Mouse (Mus musculus) layer of hippocampus, adult 8-10 months (tissue): Measurements from ENCODE around the gene Efemp1. TPM values are rescaled to one million over a fixed set of nuclear protein-coding genes. Genes with fewer than 3 reads are reported as not detected.

Source experiments
- DNase-seq, 2 experiments: peaks; one replicate each; pipeline ENCODE4 v3.0.0; 2022; ENCODE audit warnings: low spot score in 2 of 2
- total RNA-seq, 4 experiments: library from RNA; stranded (reverse); gene quantifications; 2 replicates each; pipeline ENCODE4 v1.2.4; 2022

Gene Efemp1
- total RNA-seq = 10 to 100 TPM; 12.8 to 21.1 (median 14.3) TPM

DNA sequence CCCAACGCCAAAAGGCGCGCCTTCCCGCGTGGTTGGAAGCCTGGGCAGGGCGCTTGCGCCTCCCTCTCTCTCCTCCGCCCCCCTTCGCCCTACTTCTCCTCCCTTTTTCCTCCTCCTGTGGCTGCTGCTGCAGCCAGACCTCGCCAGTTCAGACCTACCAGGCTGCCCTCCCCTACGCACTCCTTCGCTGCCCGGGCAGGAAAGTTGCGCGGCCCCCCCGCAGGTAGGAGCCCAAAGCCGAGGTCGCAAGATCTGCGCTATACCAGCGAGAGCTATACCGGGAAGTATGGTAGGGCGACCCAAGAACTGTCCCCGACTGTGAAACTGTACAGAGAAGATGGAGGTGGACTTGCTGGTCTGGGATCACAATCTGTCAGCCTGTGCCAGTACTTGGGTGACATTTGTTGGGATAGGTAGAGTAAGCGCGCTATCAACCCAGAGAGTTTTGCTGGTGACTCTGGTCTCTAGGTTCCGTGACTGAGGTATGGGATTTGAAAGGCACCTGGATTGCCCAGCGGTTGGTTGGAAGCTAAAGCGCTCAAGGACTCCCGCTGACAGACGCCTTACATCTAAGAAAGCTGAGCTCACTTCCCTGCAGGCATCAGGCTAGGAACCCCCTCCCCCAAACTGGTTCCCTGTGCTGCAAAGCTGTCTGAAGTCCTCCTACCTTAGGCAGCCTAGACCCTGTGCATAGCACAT, at the start of gene Efemp1:
Efemp1 (plus strand) TSS at position 103 of the 699 bp plus-strand sequence.
- peak in 1 of 2 experiments; percentile 9 for DNase-seq

DNA sequence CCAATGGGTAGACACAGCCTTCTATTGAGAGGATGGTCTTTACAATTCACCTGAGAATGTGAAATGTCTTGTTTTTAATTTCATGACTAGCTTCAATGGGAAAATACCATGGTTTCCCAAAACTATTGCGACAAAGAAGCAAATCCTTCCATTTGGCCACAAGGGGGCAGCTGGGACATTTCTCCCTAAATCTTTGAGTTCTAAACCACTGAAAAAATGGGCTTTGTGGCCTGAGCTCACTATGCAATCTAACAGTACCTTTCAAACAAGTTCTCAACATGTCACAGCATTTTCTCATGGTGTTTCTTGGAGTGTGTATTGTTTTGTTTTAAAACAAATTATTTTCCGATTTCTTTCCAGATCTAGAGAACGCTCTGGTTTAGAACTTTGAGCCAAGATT, 44.3 kb upstream of the Efemp1 start:
- peak in 1 of 2 experiments; percentile 19 for DNase-seq

DNA sequence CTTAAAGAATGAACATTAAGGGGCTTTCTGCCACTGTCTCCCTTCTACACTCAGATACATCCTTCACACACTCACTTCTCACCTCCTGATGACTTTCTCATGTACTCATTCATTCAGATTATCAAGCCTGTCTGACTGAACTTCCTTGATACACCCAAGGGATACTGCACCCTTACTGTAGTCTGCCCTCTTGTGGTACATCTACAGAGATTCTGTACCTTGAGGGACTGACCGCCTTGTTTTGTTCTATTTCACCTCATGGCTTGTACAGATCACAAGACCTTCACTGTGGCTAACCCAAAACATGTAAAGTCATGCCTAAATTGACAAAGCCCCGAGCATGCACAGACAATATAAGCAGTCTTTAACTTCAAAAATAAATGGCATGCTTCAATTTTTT, 41.1 kb upstream of the Efemp1 start:
- DNase-seq = no peak

DNA sequence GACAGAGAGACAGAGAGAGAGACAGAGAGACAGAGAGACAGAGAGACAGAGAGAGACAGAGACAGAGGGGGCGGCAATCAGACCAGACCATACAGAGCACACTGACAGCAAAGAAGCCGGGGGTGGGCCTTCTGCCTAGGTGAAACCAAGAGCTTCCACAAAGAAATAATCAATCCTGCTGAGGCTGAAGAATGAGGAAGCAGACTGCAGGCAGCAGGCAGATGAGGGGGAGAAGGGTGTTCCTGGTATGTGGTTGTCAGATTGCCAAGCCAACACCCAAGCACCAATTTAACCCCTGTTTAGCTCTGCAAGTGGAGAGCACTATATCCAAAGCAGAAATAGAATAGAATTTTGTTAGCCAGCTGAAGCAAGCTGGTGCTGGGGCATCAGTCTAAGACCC, 40.4 kb upstream of the Efemp1 start:
- DNase-seq = no peak

DNA sequence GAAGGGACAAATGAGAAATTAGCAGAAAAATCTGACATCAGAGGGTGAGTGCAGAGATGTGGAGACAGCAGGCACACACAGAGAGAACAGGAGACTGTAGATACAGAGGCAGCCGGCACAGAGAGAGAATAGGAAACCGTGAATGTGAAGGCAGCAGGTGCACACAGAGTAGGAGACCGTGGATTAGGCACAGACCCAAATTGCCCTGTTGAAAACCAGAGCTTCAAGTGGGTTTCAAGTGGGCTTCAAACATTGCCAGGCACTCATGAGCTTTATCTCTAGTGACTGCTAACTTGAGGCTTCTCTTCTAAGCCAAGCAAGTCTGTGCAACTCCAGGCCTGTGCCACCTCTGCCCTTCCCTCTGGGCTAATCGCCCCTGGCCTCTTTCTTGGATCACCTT, 35.6 kb upstream of the Efemp1 start:
- DNase-seq = no peak

DNA sequence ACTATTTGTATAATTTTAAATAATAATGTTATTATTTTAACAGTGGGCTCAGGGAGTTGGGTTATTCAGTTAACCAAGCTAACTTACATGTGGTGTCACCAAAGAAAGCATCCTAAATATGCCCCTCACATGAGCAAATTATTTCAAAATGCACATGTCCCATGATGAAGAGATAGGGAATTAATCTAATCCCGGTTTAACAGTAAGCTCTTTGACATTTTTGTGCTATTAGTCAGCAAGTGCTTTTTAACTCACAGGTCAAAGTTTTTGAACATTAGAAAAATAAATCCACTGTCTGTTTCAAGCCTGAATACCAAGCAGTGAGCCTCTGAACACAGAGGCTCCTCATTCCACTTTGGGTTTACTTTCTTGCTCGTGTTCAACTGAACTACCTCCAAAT, 26.1 kb upstream of the Efemp1 start:
- no peak for DNase-seq

DNA sequence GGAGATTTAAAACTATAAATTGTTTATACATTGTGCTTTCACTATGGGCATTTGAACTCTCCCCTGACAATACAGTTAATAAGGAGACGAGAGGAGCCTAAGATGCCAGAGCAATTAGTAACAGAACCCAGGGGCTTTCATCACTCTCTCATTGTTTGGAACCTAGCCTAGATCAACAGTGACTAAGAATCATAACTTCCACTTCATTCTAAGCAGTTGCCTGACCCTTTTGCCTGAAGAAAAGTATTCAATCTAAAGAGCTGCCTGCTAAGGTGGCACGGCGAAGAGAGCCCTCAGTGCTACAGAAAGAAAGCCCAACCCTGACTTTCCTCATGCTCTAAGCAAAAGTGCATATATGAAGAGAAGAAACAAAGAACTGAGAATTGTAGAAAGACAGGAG, 19.2 kb upstream of the Efemp1 start:
- DNase-seq = no peak

DNA sequence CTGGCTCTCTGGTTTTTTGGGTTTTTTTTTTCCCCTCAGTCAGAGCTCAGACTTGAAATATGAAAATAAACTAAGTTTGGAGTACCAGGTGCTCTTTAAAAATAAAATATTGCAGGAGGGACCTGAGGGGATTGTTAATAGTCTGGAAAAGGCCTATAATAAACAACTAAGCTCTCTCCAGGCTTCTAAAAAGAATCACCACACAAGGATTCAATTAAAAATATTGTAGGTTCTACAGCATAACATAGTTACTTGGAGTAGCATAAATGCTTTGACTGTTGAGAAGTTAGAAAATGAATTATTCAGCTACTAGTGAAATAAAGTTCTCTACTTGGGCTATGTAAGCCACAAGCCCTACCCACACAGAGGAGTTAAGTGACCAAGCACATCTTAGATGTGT, 17.9 kb upstream of the Efemp1 start:
- DNase-seq = no peak

DNA sequence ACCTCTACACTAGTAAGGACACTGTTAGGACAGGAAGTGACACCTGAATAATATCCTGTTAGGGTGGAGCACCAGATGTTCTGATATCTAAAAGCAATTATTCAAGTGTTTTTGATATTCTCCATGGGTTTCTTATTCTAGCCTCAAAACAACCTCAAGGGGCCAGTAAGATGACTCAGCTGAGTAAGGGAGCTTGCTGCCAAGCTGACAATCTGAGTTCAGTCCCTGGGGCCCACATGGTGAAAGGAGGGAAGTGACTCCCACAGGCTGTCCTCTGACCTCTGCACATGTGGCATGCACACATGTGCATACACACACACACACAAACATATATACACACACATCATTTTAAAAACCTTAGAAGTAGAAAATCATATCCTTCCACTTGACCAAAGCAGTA, 3.2 kb upstream of the Efemp1 start:
- DNase-seq = no peak

DNA sequence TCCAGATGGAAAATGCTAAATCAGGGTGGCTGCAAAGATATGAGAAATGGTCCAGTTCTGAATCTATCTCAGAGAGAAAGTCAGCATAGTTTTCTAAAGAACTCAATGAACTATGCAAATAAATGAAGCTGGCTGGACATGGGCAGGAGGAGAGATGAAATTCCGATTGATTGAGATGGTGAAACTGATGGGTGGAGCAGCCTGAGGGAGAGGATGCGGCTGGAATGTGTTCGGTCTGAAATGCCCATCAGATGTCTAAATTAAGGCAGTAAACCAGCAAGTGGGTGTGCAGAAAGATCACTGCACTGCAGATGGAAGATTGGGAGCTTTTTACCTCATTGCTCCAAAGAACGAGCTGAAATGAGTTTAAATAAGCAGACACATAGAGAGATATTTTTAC, 1.4 kb upstream of the Efemp1 start:
- no peak for DNase-seq

DNA sequence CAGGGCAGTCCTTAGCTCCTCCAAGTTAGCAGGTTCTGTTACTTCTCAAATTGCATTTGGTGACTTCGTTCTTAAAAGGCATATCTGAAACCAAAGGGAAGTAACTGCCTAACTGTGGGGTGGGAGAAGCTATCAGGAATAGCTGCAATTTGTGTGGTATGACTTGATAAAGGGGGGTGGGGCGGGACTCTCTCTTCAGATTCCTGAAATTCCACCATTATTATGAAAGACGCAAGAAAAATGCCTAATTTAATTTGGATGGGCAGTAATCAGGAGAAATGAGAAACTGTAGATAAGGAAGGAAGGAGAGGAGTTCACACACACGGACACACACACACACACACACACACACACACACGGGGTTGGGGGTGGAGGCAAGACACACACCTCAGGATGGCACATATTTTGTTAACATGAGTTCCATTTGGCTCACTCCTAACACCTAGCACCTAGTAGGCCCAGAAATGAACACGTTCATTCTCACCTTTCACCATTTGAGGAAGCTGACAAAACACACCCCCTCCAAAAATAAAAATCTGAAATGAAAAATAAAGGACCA, 564 bp upstream of the Efemp1 start:
- DNase-seq = no peak

DNA sequence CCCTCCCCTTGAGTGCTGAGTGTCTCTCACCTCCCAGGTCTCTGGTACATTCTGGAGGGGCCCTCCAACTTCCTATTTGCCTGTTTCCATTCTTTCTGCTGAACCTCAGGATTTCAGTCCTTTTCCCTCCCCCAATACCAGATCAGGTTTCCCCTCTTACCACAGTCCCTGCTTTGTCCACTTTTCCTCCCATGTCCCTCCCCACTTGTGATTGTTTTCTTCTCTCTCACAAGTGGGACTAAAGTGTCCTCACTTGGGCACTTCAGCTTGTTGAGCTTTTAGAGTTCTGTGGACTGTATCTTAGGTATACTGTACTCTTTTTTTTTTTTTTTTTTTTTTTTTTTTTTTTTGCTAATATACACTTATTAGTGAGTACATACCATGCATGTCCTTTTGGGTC, 6.1 kb downstream of the Efemp1 start:
- DNase-seq = no peak

DNA sequence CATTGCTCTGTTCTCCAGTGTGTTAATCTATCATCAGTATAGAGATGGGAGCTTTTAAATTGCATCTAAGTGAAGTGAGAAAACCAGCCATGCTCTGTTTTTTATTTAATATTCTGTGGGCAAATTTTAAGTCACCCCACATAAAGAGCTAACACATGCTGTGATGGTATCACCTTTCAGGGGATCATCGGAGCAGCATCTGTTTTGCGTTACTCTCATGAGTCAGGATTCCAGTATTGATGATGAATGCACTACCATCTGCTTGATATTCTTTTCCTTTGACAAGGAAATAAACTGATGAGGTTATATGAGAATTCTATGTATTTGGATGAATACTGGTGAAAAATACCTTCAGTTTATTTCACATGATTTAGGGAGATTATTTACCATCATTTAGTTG, 16.1 kb downstream of the Efemp1 start:
- DNase-seq = no peak

DNA sequence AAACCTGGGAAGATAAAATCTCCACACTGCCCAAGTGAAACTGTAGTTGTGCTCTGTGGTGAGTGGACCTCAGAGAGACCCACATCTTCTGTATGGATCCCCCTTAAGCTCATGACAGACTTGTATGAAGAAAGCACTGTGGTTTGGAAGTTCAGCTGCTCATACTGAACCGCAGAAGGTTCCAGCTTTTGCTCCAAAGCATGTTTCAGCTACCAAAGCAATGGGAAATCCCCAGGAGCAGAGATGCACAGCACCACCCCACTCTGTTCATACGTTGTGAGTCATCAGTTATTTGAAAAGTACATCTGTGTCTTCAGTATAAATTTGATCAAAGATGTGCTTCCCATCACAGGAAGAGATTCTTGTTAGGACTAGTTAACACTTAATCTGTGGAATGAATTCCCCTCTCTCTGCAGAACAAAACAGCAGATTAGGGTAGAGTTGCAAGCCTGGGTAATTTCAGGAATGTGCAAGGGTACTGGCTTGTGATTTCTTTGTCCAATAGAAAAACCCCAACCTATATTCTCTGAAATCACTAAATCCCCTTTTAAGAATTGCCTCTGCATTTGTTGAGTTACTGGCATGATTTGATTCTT, 28.5 kb downstream of the Efemp1 start:
- DNase-seq = no peak

DNA sequence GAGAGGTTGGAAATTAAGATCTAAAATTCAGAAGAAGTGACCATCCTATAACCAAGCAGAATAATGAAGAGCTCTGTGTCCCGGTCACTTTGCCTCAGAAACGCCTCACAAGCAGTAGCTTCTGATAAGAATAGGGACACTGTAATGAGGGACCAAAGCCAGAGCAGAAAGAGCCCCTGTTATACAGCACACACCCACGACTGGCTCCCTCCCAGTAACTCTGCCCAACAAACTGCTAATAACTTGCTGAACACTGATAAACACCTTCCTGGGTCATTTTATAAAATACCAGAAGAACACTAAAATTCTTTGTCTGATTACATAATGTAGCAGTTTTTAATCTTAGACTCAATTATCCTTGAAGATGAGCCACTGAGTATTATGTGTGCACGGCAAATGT, 30.1 kb downstream of the Efemp1 start:
- DNase-seq = no peak

DNA sequence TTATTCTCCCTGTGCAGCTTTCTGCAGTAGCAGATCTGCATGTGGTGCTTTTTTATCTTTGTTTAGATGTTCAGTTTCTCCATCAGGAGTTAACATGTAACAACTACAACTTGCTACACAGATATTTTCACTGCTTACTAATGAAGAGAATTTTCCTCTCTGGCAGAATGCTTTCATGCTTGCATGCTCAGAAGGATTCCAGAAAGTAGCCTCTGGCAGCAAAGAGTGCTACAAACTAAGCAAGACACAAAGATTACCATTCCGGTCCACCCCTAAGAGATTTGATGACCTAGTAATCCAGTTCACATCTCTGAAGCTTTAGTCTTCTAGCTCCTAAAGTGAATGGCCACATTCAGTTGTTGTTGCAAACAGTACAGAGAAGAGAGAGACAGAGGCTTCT, 36.5 kb downstream of the Efemp1 start:
- no peak for DNase-seq

DNA sequence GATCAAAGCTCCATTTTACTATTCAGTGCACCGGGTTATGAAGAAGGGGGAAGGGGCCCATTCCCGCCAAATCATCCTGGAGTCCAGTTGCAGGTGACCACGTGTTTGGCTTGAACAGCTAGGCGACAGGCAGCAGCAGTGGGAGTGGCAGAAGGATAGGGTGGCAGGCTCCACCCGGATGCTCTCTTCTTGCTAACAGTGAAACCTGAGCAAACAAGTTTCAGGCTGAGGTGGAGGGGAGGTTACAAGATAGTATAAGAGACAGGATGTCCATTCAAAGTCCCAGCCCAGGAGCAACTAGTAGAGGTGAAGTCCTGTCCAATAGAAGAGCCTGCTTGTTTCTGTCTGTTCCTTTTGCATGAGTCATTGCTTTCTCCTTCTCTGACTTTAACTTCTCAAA, 38.5 kb downstream of the Efemp1 start:
- DNase-seq = no peak

DNA sequence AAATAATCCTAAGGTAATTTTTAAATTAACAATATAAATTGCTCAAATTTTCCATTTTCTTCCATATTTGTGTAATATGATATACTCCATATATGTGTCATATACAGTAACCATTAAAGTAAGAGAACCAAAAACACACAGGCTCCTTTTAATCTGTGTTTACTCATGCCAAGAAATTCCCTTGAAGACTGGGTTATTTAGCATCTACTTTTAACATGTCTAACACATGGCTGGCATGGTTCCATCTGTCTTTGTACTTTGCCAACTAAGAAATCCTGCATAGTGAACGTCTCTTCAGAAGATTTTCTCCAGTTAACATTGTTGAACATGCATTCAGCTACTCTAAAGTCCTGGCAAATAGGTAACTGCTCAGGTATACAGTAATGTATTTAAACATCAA, 46.4 kb downstream of the Efemp1 start:
- no peak for DNase-seq

DNA sequence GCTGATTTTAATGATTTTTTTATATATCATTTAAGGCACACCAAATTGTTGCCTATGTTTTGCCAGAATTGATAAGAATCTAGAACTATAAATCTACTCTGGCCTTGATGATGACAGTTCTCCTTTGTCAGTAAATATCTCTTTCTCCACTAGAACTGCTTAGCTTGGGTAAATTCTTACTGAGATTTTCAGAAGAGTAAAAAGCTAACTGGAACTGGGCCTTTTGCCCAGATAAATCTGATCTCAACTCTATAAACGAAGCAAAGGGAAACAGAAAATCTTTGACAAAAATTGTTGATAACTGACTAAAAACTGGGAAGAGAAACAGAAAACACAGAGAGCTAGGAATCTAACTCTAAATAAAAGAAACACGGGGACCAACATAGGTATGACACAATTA, 51.6 kb downstream of the Efemp1 start:
- no peak for DNase-seq

DNA sequence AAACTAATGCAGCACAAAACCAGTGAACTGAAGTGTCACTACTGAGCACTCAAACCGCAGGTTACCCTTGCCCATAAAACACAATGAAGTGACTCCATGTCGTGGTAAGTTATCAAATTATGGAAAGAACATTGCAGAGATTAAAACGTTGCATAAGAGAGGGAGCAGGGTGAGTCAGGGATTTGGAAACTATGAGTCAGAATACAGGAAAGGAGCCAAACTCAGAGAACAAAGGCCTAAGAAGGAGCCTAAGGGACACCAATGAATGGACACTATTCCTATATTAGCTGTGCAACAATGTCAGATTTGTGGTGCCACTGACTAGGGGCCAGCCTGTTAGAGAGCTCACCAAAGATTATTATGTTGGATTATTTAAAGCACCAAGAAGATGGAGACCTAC, 53.3 kb downstream of the Efemp1 start:
- no peak for DNase-seq

DNA sequence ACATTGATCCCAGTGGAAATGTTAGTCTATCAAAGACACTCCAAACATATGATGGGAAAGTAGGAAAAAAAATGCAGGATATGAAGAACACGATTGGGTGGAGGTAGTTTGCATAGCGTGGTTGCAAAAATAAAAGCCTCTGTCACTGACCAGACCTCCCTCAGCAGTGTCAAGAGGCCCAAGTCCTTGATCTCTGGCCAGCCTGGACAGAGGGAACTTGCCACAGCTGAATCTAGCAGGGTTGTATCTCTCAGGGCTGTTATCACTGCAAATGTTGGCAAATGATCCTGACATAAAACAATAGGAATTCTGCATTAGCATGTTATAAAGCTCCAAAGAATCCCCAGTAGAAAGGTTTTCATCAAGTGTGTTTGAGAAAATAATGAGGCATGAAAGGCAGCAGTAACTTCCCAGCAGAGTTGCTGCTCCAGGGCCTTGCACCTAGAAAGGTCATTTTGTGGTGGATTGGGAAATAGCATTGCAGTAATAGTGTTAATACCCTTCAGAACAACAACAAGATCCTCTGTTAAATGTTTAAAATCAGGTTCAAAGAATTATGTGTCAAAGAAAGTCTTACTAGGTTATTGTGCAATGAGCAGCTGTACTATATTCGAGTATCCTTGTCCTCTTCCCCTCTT, 56.0 kb downstream of the Efemp1 start:
- no peak for DNase-seq

DNA sequence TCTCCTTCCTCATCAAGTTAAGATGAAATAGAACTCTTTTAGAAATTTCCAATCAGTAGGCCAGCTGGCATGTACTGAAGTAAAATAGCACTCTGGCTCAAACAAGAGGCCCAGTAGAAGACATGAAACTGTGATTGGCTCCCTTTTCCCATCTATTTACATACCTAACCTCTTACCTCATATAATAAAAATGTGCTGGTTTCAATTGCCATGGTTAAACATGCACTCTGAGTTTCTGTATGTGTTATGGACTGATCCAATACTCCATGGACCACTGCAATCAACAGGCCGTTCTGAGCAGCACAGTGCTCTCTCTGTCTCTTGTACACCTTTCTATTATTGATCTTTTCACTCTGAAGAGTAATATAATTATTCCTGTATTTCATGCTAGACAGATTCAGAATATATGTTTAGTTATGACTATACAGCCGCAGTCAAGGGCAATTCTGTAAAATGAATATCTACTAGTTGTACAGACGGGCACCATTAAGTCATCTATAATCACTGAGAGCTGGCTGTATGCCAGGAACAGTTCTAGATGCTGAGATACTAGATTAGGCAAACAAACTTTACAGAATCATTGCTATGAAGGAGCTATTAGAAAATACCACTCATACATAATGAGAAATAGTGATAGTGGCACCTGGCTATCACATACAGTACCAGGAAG, 59.6 kb downstream of the Efemp1 start:
- DNase-seq = no peak
